Mouse (Mus musculus) neural tube, embryonic 15.5 days (tissue): Measurements from ENCODE around the gene Fam166b. TPM values are rescaled to one million over a fixed set of nuclear protein-coding genes. Genes with fewer than 3 reads are reported as not detected.

Source experiments
- polyA plus RNA-seq: library from polyadenylated mRNA; unstranded; fragments of >200 nt; fragmentation: Nextera tagmentation; extraction: Ambion mirVana; gene quantifications from 2 replicates; pipeline ENCODE4 v1.2.1, GENCODE M21; 2015

The Fam166b gene
- polyA plus RNA-seq, 1 experiment from 2014 or later: 2.6 TPM

Other genes starting within 250 kb of the Fam166b start
- gene Atp8b5, start 162.0 kb downstream of the Fam166b start, polyA plus RNA-seq: 0.36 and 0.78 TPM in 2 replicates
- 69.2 and 82.7 TPM in 2 replicates for gene Rusc2, start 47.2 kb downstream of the Fam166b start, polyA plus RNA-seq
- 9.7 and 14.1 TPM in 2 replicates for gene Tesk1, start 12.8 kb upstream of the Fam166b start, polyA plus RNA-seq
- 4.3 and 6.7 TPM in 2 replicates for gene Cd72, start 25.5 kb upstream of the Fam166b start, polyA plus RNA-seq
- gene Sit1, start 54.6 kb upstream of the Fam166b start, polyA plus RNA-seq: 1.9 TPM in 1 of 2 replicates, not detected in the other
- gene Ccdc107, start 63.8 kb upstream of the Fam166b start, polyA plus RNA-seq: 88.9 and 89.8 TPM in 2 replicates
- 5.9 and 15.4 TPM in 2 replicates for gene Arhgef39, start 70.6 kb upstream of the Fam166b start, polyA plus RNA-seq
- gene Car9, start 77.8 kb upstream of the Fam166b start, polyA plus RNA-seq: 0.17 and 1.3 TPM in 2 replicates
- gene Tpm2, start 94.6 kb upstream of the Fam166b start, polyA plus RNA-seq: 51.4 and 85.4 TPM in 2 replicates
- gene Creb3, start 133.2 kb upstream of the Fam166b start, polyA plus RNA-seq: 80.8 and 82.0 TPM in 2 replicates
- gene Tln1, start 133.6 kb upstream of the Fam166b start, polyA plus RNA-seq: 63.5 and 70.8 TPM in 2 replicates
- gene Rgp1, start 149.6 kb upstream of the Fam166b start, polyA plus RNA-seq: 22.0 and 23.9 TPM in 2 replicates
- 48.1 and 54.5 TPM in 2 replicates for gene Gba2, start 149.7 kb upstream of the Fam166b start, polyA plus RNA-seq
- gene Msmp, start 155.4 kb upstream of the Fam166b start, polyA plus RNA-seq: 1.2 and 1.5 TPM in 2 replicates
- 12.9 and 16.1 TPM in 2 replicates for gene Npr2, start 202.8 kb upstream of the Fam166b start, polyA plus RNA-seq
- gene Spag8, start 224.5 kb upstream of the Fam166b start, polyA plus RNA-seq: 4.1 and 4.3 TPM in 2 replicates
- gene Hint2, start 227.3 kb upstream of the Fam166b start, polyA plus RNA-seq: 77.5 and 78.9 TPM in 2 replicates
- gene Tmem8b, start 239.8 kb upstream of the Fam166b start, polyA plus RNA-seq: 9.1 and 12.4 TPM in 2 replicates
- gene Fam221b, start 240.0 kb upstream of the Fam166b start, polyA plus RNA-seq: 1.5 and 1.6 TPM in 2 replicates